Mouse (Mus musculus): ENCODE data around the gene Ptgir.

The Ptgir gene

GRCm38 (mm10) chr7:16891641-16892351 lies 14.5 kb upstream of the Ptgir start, which contains the start of gene Gng8:
Gene Gng8 (plus strand): TSS chr7:16891786.
- DNase-seq (ENCODE audit: low spot score), result peak; percentile 61

DNA sequence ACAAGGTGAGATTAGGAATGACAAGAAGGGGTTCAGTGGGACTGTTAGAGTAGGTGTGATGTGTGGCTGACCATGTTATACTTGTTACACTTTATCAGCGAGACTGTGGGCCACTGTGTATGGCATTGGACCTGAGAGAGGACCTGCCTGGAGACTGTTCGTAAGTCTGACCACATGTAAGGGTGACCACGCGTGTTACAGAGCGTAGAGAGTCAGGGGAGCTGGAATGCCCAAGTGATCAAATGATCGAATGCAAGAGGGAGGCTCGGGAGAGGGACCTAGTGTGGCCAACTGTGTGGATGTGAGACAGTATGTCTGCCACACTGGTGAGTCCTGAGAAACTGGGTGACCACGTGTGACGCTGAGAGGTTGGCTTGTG lies 13.9 kb upstream of the Ptgir start:
- no peak for DNase-seq (ENCODE audit: low spot score)

- no peak for DNase-seq (ENCODE audit: low spot score)
Observed at GRCm38 (mm10) chr7:16893612-16894011, 12.7 kb upstream of the Ptgir start.

GRCm38 (mm10) chr7:16894279-16894678 lies 12.0 kb upstream of the Ptgir start:
- no peak for DNase-seq (ENCODE audit: low spot score)

GRCm38 (mm10) chr7:16895000-16895399 lies 11.3 kb upstream of the Ptgir start:
- DNase-seq (ENCODE audit: low spot score), result no peak

DNA sequence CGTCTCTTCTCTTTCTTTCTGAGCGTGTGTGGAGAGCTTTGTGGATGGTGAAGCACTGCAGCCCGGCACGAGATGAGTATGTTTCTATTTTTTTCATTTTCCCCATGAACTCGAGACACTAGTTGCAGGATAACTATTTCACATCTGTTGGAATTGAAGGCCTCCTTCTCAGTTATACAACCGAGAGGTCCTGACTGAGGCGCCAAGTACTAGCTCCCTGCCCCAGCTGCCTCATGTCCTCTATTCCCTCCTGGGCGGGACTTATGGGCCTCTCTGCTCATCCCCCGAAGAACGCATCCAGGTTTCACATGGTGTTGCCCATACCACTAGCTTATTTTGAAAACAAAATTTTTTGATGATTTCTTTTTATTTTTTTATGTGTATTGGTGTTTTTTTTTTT lies 10.8 kb upstream of the Ptgir start:
- DNase-seq (ENCODE audit: low spot score), result no peak

GRCm38 (mm10) chr7:16900526-16900925 lies 5.8 kb upstream of the Ptgir start:
- DNase-seq (ENCODE audit: low spot score), result no peak

- no peak for DNase-seq (ENCODE audit: low spot score)
Observed at GRCm38 (mm10) chr7:16903439-16903955, 2.8 kb upstream of the Ptgir start.

- no peak for DNase-seq (ENCODE audit: low spot score)
Observed at GRCm38 (mm10) chr7:16904120-16904675, 2.1 kb upstream of the Ptgir start.

GRCm38 (mm10) chr7:16905491-16906021 lies 734 bp upstream of the Ptgir start:
- no peak for DNase-seq (ENCODE audit: low spot score)

GRCm38 (mm10) chr7:16906889-16907559 lies 734 bp downstream of the Ptgir start:
- DNase-seq (ENCODE audit: low spot score), result no peak

DNA sequence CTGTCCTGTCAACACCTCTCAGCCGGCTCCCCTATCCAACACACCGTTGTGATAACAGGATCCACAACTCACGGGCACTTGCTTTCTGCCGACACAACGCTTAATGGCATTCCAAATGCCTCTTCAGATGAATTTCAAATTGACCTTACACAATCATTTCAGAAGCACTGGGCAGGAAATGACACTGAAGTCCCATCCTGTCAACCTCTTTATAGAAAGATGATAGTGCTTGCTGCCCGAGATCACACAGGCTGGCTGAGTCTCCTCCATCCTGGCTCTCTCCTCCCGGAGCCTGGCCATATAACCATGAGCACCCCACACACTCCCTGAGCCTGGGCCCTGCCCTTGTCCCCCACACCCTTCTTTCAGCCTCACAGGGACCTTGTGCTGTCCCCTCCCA lies 1.6 kb downstream of the Ptgir start:
- no peak for DNase-seq (ENCODE audit: low spot score)

DNA sequence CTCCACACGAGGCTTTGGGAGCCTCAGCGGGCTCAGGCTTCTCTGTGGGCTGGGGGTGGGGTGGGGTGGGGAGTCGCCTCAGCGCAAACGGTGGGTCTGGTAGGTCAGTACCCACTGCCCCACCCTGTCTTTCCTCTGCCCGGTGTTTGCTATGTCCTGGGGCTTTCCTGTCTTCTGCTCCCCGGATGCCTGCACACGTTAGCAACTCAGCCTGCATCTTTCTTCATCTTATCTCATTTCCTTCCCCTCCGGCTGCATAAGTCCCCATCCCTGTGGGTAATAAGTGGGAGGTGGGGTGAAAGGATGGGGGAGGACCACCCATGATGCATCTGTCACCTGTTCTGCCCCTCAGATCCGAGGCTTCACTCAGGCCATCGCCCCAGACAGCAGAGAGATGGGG lies 2.1 kb downstream of the Ptgir start:
- no peak for DNase-seq (ENCODE audit: low spot score)

DNA sequence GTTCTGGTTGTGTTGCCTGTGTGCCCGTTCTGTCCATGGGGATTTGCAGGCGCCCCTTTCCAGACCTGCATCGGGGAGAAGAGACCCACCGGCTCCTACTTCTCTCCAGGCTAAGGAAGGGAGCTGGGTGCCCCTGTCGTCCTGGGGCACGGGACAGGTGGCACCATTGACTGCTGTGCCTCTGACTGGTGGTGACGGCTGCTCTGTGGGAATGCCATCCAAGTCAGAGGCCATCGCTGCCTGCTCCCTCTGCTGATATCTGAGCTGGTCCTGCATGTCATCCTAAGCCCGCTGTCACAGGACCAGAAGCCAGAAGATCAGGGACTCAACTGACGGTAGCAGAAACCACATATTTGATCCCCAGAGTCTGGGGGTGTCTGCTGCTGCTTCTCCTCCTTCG lies 2.6 kb downstream of the Ptgir start:
- no peak for DNase-seq (ENCODE audit: low spot score)

GRCm38 (mm10) chr7:16909909-16910308 lies 3.6 kb downstream of the Ptgir start:
- no peak for DNase-seq (ENCODE audit: low spot score)

- DNase-seq (ENCODE audit: low spot score), result no peak
Observed at GRCm38 (mm10) chr7:16911904-16912303, 5.6 kb downstream of the Ptgir start.

DNA sequence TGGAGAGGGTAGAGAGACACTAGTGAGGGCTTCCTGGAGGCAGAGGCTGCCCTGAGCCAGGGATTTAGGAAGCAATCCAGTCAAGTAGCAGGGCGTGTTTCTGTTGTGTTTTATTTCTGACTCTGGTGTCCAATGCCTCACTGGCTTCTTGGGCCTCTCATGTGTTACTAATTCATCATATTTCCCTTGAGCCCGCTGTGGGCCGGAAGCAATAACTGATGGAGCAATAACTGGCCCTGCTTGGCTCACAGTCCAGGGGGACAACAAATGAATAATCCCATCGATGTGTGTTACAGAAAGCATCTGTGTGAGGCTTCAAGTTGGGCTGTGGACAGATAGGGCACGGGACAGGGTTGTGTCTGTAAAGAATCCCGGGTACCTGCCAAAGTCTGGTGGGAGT lies 6.1 kb downstream of the Ptgir start:
- DNase-seq (ENCODE audit: low spot score), result no peak

- no peak for DNase-seq (ENCODE audit: low spot score)
Observed at GRCm38 (mm10) chr7:16913806-16914452, 7.6 kb downstream of the Ptgir start.

GRCm38 (mm10) chr7:16914453-16915343 lies 8.4 kb downstream of the Ptgir start:
- no peak for DNase-seq (ENCODE audit: low spot score)

- DNase-seq (ENCODE audit: low spot score), result no peak
Observed at GRCm38 (mm10) chr7:16915461-16916340, 9.4 kb downstream of the Ptgir start.

Data from urinary bladder, postnatal 10 days (tissue).